Mouse (Mus musculus) ES-E14 (cell line): ENCODE measurements around the gene Phb.

Experiments
- HCFC1 ChIP-seq: IDR thresholded peaks from 2 replicates; pipeline ENCODE4 v1.6.1; 2012; ENCODE audit warnings: low read length, inconsistent platforms, borderline replicate concordance; ENCODE audit not compliant: insufficient read depth
- MAFK ChIP-seq: IDR thresholded peaks from 2 replicates; pipeline ENCODE4 v1.6.1; 2014; ENCODE audit warnings: mild to moderate bottlenecking, low read depth, low read length, inconsistent platforms; ENCODE audit not compliant: insufficient read depth
- ZNF384 ChIP-seq: IDR thresholded peaks from 2 replicates; pipeline ENCODE4 v1.6.1; 2012; ENCODE audit warnings: low read depth, low read length, inconsistent platforms

- TF ChIP-seq HCFC1 (no peak), ZNF384 (no peak), MAFK (no peak)
These were observed 420 bp downstream of the Phb start for GRCm38 (mm10) chr11:95667177-95667576.
